Mouse (Mus musculus): ENCODE measurements at regions not wholly inside any gene's neighbourhood (a gene's known extent, or its start where the extent isn't known, plus 50 kb on each side); places are given as distances from the start of the nearest gene placed in this dataset.

DNA sequence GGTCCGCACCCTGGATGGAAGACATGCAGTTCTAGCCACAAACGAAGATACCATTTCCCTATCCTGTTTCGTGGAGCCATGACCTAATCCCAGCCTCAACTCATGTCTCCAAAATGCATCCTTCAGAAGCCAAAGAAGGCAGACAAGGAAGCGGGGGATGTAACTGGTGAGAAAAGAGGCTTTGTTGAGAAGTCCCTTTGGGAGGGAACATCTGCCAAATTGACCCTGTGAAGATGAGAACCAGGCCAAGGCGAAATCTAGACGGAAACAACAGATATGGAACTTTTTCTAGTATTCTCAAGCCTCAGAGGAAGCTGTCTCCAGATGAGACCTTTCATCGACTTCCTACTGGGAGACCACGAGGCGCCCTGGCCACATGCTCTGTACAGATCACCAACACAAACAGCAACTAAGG lies 145.9 kb upstream of the Tbx20 start:
- no peaks in the 10 kb centered on the region for H3K79me3 ChIP-seq (ENCODE audit: low read depth)
- TF ChIP-seq MYOG (IDR thresholded peaks at IDR 0.05; ENCODE audit: control insufficient read depth, extremely low read depth, insufficient read length), result no peak
- H3ac ChIP-seq (ENCODE audit: control insufficient read depth, insufficient read length, low read depth), result no peak overlapping the region
- no peak overlapping the region for H3K4me3 ChIP-seq (ENCODE audit: insufficient read depth, poor library complexity, severe bottlenecking)
- H3K36me3 ChIP-seq (ENCODE audit: control insufficient read depth, insufficient read depth), result no peaks in the 10 kb centered on the region
- H3K27me3 ChIP-seq (ENCODE audit: control insufficient read depth, insufficient read depth, insufficient read length), result no peaks in the 10 kb centered on the region
- H3K79me2 ChIP-seq (ENCODE audit: control insufficient read depth, insufficient read depth), result no peaks in the 10 kb centered on the region

DNA sequence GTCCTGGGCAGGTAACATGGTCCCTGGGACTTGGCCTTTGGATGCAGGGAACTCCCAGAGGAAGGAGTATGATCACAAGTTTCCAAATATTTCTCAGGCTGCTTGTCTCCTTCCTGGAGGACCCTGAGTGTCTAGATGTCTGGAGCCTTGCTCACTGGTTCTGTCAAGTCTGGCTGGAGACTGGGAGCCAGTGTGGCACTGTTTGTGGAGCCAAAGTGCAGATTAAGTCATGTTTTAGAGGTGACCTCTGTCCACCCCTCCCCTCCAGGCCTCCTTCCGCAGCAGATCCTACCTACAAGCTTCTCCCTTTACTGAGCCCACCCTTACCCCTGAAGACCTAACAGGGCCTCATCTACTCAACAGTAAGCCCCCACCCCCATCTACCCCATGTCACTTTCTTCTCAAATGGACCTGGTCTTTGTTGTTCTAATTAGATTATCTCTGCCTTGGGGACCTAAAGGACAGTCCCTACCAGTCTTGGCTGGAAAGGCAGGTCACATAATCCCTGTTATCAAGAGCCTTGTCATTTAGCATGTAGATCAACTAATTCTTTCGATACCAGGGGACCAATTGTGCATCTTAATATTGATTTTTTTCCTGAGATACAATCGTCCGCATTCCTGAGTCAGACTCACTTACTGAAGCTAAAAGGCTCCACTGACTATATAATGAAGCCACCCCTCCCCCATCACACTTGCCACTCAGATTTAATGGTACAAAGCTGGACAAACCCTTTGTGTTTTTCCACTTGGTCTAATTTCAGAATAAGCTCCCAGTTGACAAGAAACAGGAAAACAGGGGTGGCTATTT lies 148.2 kb upstream of the Tbx20 start:
- Histone ChIP-seq H3K27me3 (ENCODE audit: control insufficient read depth, insufficient read depth, insufficient read length) (no peaks in the 10 kb centered on the region), H3K36me3 (ENCODE audit: control insufficient read depth, insufficient read depth) (no peaks in the 10 kb centered on the region), H3ac (ENCODE audit: control insufficient read depth, insufficient read length, low read depth) (no peak overlapping the region), H3K79me3 (ENCODE audit: low read depth) (no peaks in the 10 kb centered on the region), H3K79me2 (ENCODE audit: control insufficient read depth, insufficient read depth) (no peaks in the 10 kb centered on the region), H3K4me3 (ENCODE audit: insufficient read depth, poor library complexity, severe bottlenecking) (no peak overlapping the region)
- TF ChIP-seq MAX (IDR thresholded peaks at IDR 0.05) (no peak), CTCF (IDR thresholded peaks at IDR 0.05; ENCODE audit: control insufficient read depth, insufficient read depth, insufficient read length) (no peak), MYOG (IDR thresholded peaks at IDR 0.05; ENCODE audit: control insufficient read depth, extremely low read depth, insufficient read length) (no peak), CEBPB (IDR thresholded peaks at IDR 0.05; ENCODE audit: low read depth) (no peak), USF1 (IDR thresholded peaks at IDR 0.05; ENCODE audit: low read depth) (no peak), MYOD1 (IDR thresholded peaks at IDR 0.05; ENCODE audit: control insufficient read depth, insufficient read length, low read depth) (no peak), FOSL1 (IDR thresholded peaks at IDR 0.05; ENCODE audit: insufficient read depth, low read length, poor library complexity, severe bottlenecking) (no peak)

DNA sequence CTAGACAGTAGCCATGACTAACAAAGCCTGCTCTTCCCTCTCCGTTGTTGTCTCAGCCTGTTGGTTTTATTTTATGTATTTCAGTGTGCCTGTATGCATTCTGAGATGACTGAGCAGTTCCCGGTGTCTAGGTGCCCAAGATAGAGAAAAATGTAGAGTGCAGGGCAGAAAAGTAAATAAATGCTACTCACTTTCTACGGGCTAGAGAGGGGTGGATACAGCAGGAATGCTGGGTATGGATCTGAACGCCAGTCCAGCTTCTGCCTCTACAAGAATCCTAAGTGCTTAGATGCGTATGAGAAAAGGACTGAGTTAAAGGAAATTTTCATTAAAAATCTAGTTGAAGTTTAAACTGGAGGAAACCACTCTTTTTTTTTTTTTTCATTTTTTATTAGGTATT lies 149.4 kb upstream of the Tbx20 start:
- H3ac ChIP-seq (ENCODE audit: control insufficient read depth, insufficient read length, low read depth), result no peak overlapping the region

DNA sequence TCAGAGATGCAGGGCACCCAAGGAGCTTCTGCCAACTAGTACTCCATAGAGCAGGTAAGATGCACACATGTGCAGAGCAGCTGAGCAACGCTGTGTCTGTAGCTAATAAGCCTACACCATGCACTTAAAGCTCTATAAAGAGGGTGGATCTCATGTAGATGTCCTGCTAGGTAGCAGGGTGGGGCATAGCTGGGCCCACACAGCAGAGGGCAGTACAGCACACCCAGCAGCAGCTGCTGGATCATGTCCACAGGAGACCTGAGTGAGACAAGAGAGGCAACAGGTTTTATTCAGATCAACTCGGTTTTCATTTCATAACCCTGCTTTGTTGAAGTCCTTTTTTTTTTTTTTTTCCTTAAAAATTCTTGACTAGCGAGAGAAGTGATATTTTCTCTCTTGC lies 151.5 kb upstream of the Gm10181 start:
- H3K79me3 ChIP-seq (ENCODE audit: low read depth), result no peaks in the 10 kb centered on the region
- no peak overlapping the region for H3ac ChIP-seq (ENCODE audit: control insufficient read depth, insufficient read length, low read depth)
- no peaks in the 10 kb centered on the region for H3K36me3 ChIP-seq (ENCODE audit: control insufficient read depth, insufficient read depth)
- no peak overlapping the region for H3K4me3 ChIP-seq (ENCODE audit: insufficient read depth, poor library complexity, severe bottlenecking)
- no peaks in the 10 kb centered on the region for H3K79me2 ChIP-seq (ENCODE audit: control insufficient read depth, insufficient read depth)
- H3K27me3 ChIP-seq (ENCODE audit: control insufficient read depth, insufficient read depth, insufficient read length), result no peaks in the 10 kb centered on the region
- TF ChIP-seq MAX (IDR thresholded peaks at IDR 0.05), result no peak
- no peak for TF ChIP-seq FOSL1 (IDR thresholded peaks at IDR 0.05; ENCODE audit: insufficient read depth, low read length, poor library complexity, severe bottlenecking)
- TF ChIP-seq MYOG (IDR thresholded peaks at IDR 0.05; ENCODE audit: control insufficient read depth, extremely low read depth, insufficient read length), result no peak
- TF ChIP-seq USF1 (IDR thresholded peaks at IDR 0.05; ENCODE audit: low read depth), result no peak
- no peak for TF ChIP-seq CEBPB (IDR thresholded peaks at IDR 0.05; ENCODE audit: low read depth)
- no peak for TF ChIP-seq MYOD1 (IDR thresholded peaks at IDR 0.05; ENCODE audit: control insufficient read depth, insufficient read length, low read depth)
- TF ChIP-seq CTCF (IDR thresholded peaks at IDR 0.05; ENCODE audit: control insufficient read depth, insufficient read depth, insufficient read length), result peak; percentile 65

More for the DNA sequence above, 149.4 kb upstream of the Tbx20 start:
- no peaks in the 10 kb centered on the region for H3K27me3 ChIP-seq (ENCODE audit: control insufficient read depth, insufficient read depth, insufficient read length)
- no peaks in the 10 kb centered on the region for H3K79me3 ChIP-seq (ENCODE audit: low read depth)
- TF ChIP-seq USF1 (IDR thresholded peaks at IDR 0.05; ENCODE audit: low read depth), result no peak
- no peak for TF ChIP-seq MYOG (IDR thresholded peaks at IDR 0.05; ENCODE audit: control insufficient read depth, extremely low read depth, insufficient read length)
- TF ChIP-seq MAX (IDR thresholded peaks at IDR 0.05), result no peak
- no peaks in the 10 kb centered on the region for H3K79me2 ChIP-seq (ENCODE audit: control insufficient read depth, insufficient read depth)
- H3K36me3 ChIP-seq (ENCODE audit: control insufficient read depth, insufficient read depth), result no peaks in the 10 kb centered on the region
- no peak overlapping the region for H3K4me3 ChIP-seq (ENCODE audit: insufficient read depth, poor library complexity, severe bottlenecking)

DNA sequence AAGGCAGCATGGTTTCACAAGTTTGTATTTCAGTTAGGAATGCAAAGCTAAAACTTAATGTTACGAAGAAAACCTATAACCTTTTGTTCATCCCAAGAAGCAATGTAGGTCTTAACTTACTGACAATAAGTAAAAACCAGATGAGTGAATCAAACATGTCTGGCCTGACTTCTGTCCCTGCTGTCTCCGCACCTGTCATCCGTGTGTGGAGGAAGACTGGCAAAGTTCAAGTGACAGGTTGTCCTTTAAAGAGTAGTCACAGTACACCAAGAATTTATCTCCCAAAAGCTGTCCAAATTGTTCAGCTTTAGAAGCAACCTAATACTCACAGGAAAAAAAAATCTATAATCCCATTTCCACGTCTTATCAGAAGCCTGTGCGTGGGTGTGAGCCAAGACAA lies 146.3 kb upstream of the Gm10181 start:
- TF ChIP-seq USF1 (IDR thresholded peaks at IDR 0.05; ENCODE audit: low read depth), result no peak
- peak; percentile 9 for TF ChIP-seq MYOD1 (IDR thresholded peaks at IDR 0.05; ENCODE audit: control insufficient read depth, insufficient read length, low read depth)
- Histone ChIP-seq H3K79me2 (ENCODE audit: control insufficient read depth, insufficient read depth) (no peaks in the 10 kb centered on the region), H3K79me3 (ENCODE audit: low read depth) (no peaks in the 10 kb centered on the region), H3K36me3 (ENCODE audit: control insufficient read depth, insufficient read depth) (no peaks in the 10 kb centered on the region), H3ac (ENCODE audit: control insufficient read depth, insufficient read length, low read depth) (no peak overlapping the region), H3K27me3 (ENCODE audit: control insufficient read depth, insufficient read depth, insufficient read length) (no peaks in the 10 kb centered on the region), H3K4me3 (ENCODE audit: insufficient read depth, poor library complexity, severe bottlenecking) (no peak overlapping the region)

DNA sequence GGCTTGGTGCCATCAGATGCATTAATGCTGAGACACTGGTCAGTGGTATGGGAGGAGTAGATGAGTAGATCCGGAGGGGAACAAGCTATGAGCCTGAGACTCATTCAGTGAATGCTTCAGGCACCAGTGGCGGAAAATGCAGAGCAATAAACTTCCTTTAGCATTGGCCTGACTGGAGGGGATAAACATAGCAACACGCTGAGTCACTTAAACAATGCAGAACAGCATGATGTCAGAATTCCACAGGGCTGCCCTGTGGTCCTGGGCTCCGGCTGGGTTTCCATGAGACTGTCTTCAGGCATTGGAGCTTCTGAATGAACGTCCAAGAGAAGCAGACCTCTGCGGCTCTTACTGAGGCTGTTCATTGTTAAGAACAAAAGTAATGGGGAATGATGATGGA lies 145.4 kb upstream of the Gm10181 start:
- H3K36me3 ChIP-seq (ENCODE audit: control insufficient read depth, insufficient read depth), result no peaks in the 10 kb centered on the region
- TF ChIP-seq CEBPB (IDR thresholded peaks at IDR 0.05; ENCODE audit: low read depth), result no peak
- peak; percentile 30 for TF ChIP-seq MAX (IDR thresholded peaks at IDR 0.05)
- peak; percentile 55 for TF ChIP-seq FOSL1 (IDR thresholded peaks at IDR 0.05; ENCODE audit: insufficient read depth, low read length, poor library complexity, severe bottlenecking)
- no peak for TF ChIP-seq CTCF (IDR thresholded peaks at IDR 0.05; ENCODE audit: control insufficient read depth, insufficient read depth, insufficient read length)
- no peaks in the 10 kb centered on the region for H3K79me3 ChIP-seq (ENCODE audit: low read depth)
- H3K27me3 ChIP-seq (ENCODE audit: control insufficient read depth, insufficient read depth, insufficient read length), result no peaks in the 10 kb centered on the region
- H3K4me3 ChIP-seq (ENCODE audit: insufficient read depth, poor library complexity, severe bottlenecking), result no peak overlapping the region
- H3ac ChIP-seq (ENCODE audit: control insufficient read depth, insufficient read length, low read depth), result no peak overlapping the region
- H3K79me2 ChIP-seq (ENCODE audit: control insufficient read depth, insufficient read depth), result no peaks in the 10 kb centered on the region

Measured in C2C12 (cell line).